Mouse (Mus musculus) lung, adult 18-20 months (tissue): ENCODE results near the gene 6030468B19Rik.
"Not testable (repeated sequence)": the region's sequence is repeated elsewhere in the genome, so short reads cannot be mapped to it uniquely, and the experiment has no call there.

Experiments used
- DNase-seq, 2 experiments: peaks; one replicate each; pipeline ENCODE4 v3.0.0; 2022; ENCODE audit warnings: mixed read lengths in 2 of 2

Gene 6030468B19Rik

GRCm38 (mm10) chr11:117806781-117807180, 9.3 kb downstream of the 6030468B19Rik start:
- no peak for DNase-seq

GRCm38 (mm10) chr11:117809407-117810311, 12.2 kb downstream of the 6030468B19Rik start, which contains the start of the genes Gm20708 and Syngr2:
TSS of gene Gm20708 (plus strand) at chr11:117809668.
TSS of gene Syngr2 (plus strand) at chr11:117809668.
- DNase-seq = peak; percentile 79 to 81

- DNase-seq = peak; percentile 91 to 95
These were observed 13.1 kb downstream of the 6030468B19Rik start for GRCm38 (mm10) chr11:117810401-117811046.

- DNase-seq = peak; percentile 22 to 56
These were observed 16.4 kb downstream of the 6030468B19Rik start for GRCm38 (mm10) chr11:117813867-117814266.

- no peak for DNase-seq
These were observed 17.4 kb downstream of the 6030468B19Rik start for GRCm38 (mm10) chr11:117814704-117815366.

GRCm38 (mm10) chr11:117815850-117816249, 18.4 kb downstream of the 6030468B19Rik start:
- DNase-seq = not testable (repeated sequence)

DNA sequence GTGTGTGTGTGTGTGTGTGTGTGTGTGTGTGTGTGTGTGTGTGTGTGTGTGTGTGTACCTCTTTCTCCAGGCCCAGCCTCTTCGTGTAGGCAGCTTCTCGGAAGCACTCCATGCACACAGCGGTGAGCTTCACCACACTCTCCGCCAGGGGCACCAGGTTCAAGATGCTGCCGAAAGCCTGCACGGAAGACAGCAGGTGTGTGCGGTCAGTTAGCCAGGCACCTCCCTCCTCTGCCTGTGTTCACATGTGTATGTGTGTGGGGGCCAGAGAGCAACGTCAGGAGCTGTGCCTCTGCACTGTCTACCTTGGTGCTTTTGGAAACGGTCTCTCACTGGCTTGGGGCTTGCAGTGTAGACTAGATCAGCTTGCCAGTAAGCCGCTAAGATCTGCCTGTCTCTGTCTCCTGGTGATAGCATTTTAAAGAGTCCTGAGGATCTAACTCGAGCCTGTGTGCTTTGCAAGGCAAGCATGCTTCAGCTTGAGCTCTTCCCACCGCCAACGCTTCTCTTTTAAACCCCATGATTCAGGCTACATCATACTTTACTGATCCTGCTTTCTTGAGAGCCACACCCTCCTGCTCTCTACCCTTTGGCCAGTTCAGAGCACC, 19.0 kb downstream of the 6030468B19Rik start:
- no peak for DNase-seq

- DNase-seq = no peak
These were observed 21.6 kb downstream of the 6030468B19Rik start for GRCm38 (mm10) chr11:117819095-117819494.

DNA sequence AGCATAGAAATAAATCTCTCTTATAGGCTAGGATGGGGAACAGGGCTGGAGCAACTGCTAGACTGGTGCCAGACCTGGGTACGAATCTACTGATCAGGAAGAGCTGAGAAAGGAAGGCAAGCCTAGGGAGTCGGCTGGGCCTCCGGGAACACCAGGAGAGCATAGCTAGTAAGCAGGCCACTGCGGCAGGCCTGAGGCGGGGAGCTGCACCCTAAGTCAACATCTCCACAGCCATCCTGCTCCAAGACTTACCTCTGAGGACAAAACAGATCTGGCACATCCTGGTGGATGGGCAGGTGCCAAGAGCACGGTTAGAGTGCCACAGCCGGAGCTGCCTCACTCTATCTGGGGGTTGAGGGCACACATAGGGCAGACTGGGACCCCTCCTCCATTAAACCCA, 22.7 kb downstream of the 6030468B19Rik start:
- no peak for DNase-seq

DNA sequence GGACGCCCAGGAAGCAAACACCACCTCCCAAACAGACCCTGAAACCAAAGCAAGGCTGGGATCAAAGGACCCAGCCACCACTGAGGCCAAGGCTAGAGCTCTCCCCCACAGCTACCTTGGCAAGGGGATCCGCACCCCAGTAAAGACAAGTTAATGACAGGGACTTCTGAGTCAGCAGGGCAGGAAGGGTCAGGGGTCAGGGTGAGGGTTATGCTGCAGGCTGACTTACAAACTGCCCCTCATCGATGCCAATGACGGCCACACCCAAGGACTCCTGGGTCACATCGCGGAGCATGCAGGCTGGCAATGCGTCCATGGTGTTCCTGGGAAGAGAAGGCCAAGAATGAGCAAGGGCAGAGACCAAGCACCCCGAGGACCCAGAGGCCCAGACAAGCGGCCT, 24.4 kb downstream of the 6030468B19Rik start:
- no peak for DNase-seq

DNA sequence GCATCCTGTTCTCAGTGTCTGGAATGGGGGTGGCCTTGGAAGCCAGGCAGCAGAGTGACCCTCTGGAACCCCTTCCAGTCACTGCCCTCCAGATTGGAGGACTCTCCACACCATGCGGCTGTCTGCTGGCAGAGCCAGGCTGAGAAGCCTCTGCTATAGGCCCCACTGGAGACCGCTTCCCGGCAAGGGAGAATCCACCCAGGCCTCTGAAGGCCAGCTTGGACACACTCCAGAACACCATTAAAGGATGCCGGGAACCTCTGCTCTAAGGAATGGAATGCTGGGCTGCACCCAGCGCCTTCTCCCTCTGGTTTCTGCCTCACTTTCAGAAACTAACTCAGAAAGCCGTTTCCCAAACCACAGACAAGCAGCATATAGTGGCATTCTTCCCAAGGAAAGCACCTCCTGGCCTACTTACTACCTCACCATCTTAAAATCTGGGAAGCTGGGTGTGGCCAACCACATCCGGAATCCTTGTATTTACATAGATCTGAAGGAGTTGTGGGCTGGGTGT, 25.3 kb downstream of the 6030468B19Rik start:
- DNase-seq = peak in 1 of 2 experiments; percentile 42

GRCm38 (mm10) chr11:117823411-117823810, 26.0 kb downstream of the 6030468B19Rik start:
- DNase-seq = no peak

GRCm38 (mm10) chr11:117824060-117824969, 26.9 kb downstream of the 6030468B19Rik start:
- peak; percentile 81 to 84 for DNase-seq

- peak; percentile 77 to 80 for DNase-seq
These were observed 28.1 kb downstream of the 6030468B19Rik start, which contains the start of the genes Afmid and Tk1 for GRCm38 (mm10) chr11:117825333-117826101. TSS of gene Afmid (plus strand) at chr11:117825924. TSS of gene Tk1 (minus strand) at chr11:117826092.

DNA sequence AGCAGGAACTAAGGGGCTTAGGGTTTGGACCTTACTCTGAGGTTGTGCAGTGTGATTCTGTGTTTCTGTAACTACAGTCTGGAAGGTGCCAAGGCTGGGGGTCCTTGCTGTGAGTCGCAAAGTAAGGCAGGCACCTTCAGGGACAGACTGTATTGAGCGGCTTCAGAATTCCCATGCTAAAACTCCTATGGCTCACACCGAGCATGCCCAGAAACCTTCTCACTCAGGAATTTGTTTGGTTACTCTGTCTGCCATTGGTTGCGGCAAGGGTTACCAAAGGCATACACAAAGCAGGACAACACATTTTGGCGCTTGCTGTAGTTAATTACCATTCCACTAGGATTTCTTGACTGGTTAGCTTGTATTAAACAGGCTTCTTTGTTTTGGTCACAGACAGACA, 28.7 kb downstream of the 6030468B19Rik start:
- no peak for DNase-seq

DNA sequence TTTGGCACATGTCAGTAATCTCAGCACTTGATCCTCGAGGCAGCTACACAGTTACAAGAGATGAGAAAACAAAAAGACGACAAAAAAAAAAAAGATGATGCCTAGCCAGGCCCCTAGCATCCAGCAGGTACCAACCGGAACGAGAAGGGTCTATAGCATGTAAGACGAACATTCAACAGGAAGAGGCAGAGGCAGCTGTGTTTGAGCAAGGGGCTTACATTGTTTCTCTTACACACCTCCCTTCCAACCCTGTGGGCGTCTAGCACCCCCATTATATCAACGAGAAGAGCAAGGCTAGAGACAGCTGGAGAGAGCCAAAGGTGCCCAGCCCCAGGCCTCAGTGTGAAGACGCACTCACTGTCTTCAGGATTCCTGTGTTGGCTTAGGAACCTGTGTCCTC, 29.5 kb downstream of the 6030468B19Rik start:
- DNase-seq = no peak

DNA sequence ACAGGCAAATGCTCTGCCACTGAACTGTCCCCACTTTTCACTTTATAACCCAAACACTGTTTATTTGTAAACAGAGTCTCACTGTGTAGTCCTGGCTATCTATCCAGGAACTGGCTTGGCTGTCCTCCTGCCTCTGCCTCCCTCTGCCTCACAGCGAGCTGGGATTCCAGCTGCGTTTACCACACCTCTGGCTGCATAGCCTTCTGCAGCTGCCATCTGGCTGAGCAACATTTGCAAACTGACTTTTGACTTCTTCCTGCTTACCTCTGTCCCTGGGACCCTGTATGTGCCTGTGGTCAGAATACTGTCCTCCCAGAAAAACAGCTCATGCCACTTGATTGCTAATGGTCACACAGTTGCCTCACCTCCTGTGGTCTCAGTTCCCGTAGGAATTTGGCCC, 29.9 kb downstream of the 6030468B19Rik start:
- no peak for DNase-seq

DNA sequence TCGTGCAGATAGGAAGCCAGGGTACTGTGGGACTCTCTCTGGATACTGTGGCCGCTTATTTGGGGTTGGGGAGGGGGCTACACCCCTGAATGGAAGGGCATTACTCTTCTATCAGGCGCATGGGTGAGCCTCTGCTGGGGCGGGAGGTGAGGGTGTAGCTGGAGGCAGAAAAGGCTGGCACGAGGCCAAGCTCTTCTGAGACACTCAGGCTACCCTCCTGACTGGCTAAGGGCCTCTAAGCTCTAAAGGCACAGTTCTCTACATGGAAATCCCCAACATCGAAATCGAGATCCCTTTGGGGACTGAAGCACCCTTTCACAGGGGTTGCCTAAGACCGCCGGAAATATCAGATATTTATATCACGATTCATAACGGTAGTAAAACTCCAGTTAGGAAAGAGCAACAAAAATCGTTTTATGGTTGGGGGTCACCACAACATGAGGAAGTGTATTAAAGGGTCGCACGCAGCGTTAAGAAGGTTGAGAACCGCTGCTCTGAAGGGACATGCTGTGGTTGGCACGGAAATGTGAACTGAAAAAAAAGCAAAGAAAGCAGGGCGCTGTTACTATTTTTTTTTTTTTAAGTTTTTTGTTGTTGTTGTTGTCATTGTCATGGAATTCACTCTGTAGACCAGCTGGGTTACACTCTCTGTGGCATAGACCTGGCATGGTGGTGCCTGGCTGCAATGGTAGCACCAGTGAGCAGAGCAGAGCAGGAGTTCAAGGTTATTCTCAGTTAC, 30.9 kb downstream of the 6030468B19Rik start:
- DNase-seq = peak; percentile 64 to 67

- DNase-seq = peak; percentile 50 to 52
These were observed 31.6 kb downstream of the 6030468B19Rik start for GRCm38 (mm10) chr11:117828888-117829604.
